Mouse (Mus musculus) kidney, postnatal 4 days (tissue): ENCODE measurements around the gene Unc50.

ENCODE experiments used
- DNase-seq, 2 experiments: peaks; one replicate each; pipeline ENCODE4 v3.0.0; 2021; ENCODE audit warnings: mixed read lengths in 2 of 2

The Unc50 gene

GRCm38 (mm10) chr1:37448361-37449095 is 18.6 kb downstream of the Unc50 start:
- peak; percentile 80 to 81 for DNase-seq

DNA sequence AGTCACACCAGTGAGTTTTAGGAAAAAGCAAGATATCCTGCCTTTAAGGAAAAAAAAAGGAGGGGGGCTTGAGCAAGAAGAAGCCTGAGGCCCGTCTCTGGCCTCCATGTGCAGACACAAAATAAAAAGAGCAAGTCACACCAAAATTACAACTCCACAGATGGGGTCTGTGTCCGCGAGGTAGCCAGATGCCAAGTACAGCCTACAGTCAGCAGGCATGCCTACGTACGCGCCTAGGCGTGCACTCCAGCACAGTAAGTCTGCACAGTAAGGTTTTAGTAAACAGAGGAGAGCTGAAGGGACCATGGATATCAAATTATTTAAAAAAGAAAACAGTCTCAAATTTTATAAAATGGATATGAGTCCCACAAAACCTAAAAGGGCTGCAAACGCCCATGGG is 21.3 kb downstream of the Unc50 start:
- no peak for DNase-seq

- DNase-seq: no peak
These were observed 27.6 kb downstream of the Unc50 start for GRCm38 (mm10) chr1:37457546-37457945.

- no peak for DNase-seq
These were observed 35.0 kb downstream of the Unc50 start for GRCm38 (mm10) chr1:37464878-37465452.

GRCm38 (mm10) chr1:37466322-37466995 is 36.5 kb downstream of the Unc50 start:
- no peak for DNase-seq

- DNase-seq: no peak
These were observed 37.9 kb downstream of the Unc50 start for GRCm38 (mm10) chr1:37467806-37468205.

DNA sequence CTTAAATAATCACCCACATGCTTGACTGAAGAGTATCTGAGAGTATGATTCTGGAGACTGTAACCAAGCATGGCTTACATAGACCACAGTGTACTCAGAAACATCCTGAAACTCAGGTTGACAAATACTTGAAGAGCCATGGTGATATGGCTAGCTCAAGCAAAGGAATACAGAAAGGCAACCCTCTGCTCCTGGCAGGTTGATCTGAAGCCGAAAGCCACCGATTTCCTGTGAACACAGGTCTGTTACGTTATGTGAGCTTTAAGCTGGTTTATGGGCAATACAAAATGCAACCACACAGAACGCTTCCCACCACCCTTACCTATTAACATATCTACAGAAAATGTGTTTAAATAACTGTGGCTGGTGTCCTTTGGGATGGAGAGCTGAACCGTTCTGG is 39.1 kb downstream of the Unc50 start:
- no peak for DNase-seq

- no peak for DNase-seq
These were observed 41.5 kb downstream of the Unc50 start for GRCm38 (mm10) chr1:37471179-37472148.

DNA sequence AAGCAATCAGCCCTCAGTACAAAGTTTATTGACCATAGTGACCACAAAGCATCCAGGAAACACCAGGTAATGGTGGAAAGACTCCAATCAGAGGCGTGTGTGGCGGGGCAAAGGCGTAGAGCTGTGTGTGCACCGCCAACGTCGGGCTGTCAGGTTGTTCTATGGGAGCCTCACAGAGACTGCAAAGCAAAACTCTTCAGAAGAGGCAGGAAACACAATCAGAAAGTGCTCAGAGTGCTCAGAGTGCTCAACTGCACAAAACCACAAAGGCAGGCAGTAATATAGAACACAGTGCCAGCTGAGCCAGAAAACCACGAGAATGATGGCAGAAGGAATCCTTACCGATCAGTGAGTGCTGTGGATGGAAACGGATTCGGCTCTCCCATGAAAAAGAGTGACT is 43.3 kb downstream of the Unc50 start:
- no peak for DNase-seq

- peak in 1 of 2 experiments; percentile 12 for DNase-seq
These were observed 44.1 kb downstream of the Unc50 start for GRCm38 (mm10) chr1:37474046-37474445.

- no peak for DNase-seq
These were observed 44.8 kb downstream of the Unc50 start for GRCm38 (mm10) chr1:37474634-37475190.

DNA sequence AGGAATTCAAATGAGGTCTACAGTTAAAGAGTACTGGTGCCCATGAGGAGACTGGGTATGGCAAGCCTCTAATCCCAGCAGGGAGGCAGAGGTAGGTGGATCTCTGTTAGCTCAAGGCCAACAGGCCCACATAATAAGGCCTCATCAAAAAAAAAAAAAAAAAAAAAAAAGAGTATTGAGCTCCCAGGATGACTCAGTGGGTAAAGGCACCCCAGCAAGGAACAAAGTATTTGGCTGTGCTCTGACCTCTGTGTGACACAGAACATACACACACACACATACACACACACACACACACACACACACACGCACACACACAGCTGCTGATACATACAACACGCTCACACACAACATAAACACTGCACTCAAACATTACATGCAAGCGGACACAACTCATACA is 45.4 kb downstream of the Unc50 start:
- no peak for DNase-seq

- DNase-seq: no peak
These were observed 47.3 kb downstream of the Unc50 start for GRCm38 (mm10) chr1:37477250-37477649.

DNA sequence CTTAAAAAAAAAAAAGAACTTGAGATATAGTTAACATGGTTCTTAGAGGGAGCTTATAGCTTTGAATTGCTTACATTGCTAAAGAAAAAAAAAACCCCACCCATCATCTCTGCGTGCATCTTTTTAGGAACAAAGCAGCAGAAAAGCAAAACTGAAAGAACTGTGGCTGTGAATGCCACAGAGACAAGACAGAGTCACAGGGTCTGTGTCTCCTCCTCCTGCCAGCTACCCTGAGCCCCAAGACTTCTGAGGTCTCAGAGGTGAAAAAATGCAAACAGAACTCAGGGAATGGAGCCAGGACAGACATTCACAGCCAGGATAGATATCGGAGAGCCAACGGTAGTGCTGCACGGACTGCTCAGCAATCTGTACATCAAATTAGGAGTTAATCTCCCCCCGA is 48.0 kb downstream of the Unc50 start:
- DNase-seq: no peak

GRCm38 (mm10) chr1:37478416-37478815 is 48.5 kb downstream of the Unc50 start:
- DNase-seq: no peak

DNA sequence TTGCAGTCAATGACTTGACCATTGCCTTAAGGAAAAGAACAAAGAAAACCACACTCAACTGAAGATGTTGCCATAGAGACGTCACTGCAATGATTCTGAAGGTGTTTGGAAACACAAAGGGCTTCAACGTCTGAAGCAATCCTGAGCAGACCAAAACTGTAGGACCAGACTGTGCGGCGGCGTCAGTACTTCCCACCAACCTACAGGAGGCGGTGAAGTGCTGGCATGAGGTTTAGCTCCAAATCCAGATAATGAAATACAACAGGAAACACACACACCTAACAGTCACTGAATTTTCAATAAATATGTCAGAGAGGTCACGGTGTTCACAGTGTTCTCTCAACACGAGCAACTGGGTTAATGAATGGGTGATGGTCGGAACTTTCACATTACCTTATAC is 49.1 kb downstream of the Unc50 start:
- peak; percentile 46 to 58 for DNase-seq

DNA sequence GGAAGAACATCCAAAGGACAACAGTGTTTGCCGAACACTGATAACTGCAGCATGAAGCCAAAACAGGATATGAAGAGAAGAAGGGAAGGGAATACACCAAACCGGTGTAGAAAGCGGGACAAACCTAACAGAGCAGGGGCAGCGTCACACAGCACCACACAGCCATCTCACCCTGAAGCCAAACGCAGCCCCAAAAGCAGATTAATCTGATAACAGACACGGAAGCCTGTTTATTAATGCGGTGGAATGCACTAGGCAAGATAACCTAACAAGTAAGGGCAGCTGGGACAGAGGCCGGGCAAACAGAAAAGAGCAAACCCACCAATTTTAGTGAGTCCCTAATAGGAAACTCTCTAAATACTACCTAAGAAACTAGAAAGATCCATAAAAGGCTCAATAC is 49.8 kb downstream of the Unc50 start:
- no peak for DNase-seq

DNA sequence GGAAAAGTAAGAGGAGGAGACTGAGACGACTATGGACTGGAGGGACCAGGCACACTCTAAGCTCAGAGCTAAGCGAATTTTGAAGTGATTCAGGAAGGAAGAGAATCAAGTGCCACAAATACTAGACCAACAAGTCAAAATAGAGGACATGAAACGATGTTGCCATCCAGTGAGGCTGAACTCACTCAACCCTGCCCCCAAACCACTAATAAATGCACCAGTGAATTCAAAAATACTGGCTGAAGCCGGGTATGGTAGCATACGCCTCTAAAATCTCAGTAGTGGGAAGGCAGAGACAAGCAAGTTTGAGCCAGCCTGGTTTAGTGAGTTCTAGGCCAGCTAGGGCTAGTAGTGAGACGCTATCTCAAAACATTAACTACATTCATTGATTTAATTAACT is 50.8 kb downstream of the Unc50 start:
- no peak for DNase-seq

DNA sequence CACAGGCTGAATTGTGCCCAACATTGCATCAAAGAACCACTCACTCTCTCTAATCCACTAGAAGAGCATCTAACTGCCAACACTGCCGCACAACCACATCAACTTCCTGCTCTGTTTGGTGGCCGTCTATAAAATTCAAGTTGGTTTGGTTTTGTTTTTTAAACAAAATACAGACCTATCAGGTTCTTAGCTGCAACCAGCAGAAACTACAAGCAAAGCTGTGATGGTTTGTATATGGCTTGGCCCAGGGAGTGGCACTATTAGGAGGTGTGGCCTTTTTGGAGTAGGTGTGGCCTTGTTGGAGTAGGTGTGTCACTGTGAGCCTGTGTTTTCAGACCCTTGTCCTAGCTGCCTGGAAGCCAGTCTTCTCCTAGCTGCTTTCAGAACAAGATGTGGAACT is 51.4 kb downstream of the Unc50 start:
- DNase-seq: no peak

DNA sequence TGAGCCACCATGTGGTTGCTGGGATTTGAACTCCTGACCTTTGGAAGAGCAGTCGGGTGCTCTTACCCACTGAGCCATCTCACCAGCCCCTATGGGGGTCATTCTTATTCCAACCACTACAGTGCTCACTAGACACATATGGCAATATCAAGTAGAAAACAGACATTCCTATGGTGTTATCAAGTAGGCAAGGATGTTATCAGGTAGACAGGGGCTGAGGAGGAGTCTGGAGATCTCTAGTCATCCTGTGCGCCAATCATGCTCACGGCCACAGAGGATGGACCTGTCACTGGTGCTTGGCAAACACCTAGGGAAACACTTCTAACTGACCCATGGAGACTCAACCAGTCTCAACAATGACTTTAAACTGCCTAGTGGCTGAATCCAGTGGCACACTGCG is 54.7 kb downstream of the Unc50 start:
- DNase-seq: no peak

GRCm38 (mm10) chr1:37486439-37486838 is 56.5 kb downstream of the Unc50 start:
- DNase-seq: no peak

- DNase-seq: no peak
These were observed 57.1 kb downstream of the Unc50 start for GRCm38 (mm10) chr1:37486994-37487393.

DNA sequence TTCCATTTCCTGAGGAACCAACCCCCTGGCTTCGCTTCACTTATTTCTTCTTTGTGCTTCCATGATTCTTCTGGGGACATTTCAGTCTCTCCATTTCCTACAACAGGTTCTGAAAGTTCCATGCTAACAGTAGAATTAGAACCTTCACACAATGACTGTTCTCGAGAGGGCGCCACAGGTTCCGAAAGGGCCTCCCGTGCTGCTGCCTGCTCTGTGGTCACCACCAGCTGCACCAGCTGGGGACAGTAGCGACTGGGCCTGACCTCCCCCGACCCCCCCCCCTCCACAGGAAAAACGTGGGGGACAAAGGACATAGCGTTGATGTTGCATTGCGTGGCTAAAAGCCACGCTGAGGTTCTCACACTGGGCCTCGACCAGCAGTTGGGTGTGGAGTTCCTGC is 58.6 kb downstream of the Unc50 start:
- no peak for DNase-seq
